Mouse (Mus musculus): ENCODE measurements around the gene Slc25a10. TPM values are rescaled to one million over a fixed set of nuclear protein-coding genes. Genes with fewer than 3 reads are reported as not detected.
"Not testable (repeated sequence)": the region's sequence is repeated elsewhere in the genome, so short reads cannot be mapped to it uniquely, and the experiment has no call there.

Gene Slc25a10
- total and polyA plus RNA-seq, 3 experiments: 103 to 400 (median 116) TPM

DNA sequence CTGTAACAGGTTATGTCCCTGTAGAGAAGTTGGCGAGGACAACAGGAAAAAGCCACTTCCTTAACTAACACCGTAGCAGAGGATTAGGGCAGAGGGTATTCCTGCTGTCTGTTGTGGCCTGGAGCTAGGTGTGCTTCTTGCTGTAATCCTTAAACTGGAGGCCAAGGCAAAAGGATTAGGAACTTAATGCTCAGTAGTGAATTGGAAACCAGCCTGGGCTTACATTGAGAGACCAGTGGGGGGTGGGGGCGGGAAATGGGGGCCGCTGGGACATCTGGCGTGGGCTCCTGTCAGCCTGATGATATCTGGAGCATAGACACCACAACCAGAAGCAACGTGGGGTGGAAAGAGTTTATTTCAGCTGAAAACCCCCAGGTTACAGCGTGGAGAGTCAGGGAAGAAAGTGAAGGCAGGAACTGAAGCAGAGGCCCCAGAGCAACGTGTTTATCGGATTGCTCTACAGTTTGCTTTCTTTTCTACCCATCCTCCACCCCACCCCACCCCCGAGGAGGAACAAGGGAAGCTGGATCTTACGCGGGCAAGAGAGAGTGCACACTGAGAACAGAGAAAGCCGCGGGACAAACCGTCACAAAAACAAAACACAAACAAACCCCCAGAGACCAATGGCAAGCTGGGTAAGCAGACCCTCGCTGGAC, 18.9 kb downstream of the Slc25a10 start:
- DNase-seq: no peak

DNA sequence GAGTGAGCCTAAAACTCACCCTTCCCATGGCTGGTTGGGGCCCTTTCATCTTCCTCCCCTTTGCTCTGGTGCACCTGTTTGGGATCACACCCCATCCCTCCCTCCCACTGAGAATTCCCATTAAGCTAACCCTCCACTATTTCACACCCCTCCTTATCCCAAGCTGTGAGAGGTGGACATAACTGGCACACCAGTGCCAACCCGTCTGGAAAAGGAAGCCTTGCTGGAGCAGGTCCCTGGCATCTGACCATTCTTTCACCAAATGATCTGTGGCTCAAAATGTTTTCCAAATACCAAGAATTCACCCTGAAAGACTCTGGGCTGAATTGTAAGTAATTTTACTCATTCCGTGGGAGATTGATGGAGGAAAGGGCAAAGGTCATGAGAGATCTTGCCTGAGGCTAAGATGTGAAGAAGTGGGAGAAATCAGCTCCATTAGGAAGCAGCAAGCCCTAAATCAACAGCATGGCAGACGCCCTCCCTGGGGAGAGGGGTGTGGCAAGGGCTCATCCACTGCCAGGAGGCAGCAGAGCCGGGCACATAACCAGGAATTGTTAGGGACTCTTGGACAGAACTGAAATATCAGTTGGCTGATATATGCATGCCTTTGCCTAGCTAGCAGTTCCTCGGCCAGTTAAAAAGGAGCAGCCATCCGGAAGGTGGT, 21.3 kb downstream of the Slc25a10 start:
- peak; percentile 30 for DNase-seq

DNA sequence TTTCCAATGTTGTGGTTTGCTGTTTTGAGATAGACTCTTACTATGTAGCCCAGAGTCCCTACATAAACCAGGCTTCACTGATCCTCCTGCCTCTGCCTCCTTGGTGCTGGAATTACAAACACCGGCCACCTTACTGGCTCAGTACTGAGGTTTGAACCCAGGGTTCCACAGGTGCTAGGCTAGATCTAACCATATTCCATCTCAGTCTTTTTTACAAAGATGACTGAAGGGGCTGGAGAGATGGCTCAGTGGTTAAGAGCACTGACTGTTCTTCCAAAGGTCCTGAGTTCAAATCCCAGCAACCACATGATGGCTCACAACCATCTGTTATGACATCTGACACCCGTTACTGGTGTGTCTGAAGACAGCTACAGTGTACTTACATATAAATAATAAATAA, 22.6 kb downstream of the Slc25a10 start:
- not testable (repeated sequence) for DNase-seq

DNA sequence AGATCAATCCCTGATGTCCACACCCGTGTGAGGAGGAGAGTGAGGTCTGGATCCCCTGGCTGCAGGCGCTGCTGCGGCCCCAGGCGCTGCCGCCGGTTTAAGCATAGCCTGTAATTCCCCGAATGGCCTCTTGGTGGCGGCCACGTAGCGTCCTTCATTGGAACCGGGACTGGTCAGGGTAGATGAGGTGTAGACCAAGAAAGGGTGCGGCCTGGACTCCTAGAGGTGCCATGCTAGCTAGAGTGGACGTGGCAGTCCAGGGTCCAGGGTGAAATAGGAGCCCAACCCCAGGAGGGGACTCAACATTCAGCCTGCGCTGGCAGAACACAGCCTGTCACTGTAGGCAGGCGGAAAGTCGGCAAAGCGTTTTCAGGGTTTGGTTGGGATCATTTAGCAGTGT, 24.0 kb downstream of the Slc25a10 start:
- DNase-seq: peak; percentile 89

DNA sequence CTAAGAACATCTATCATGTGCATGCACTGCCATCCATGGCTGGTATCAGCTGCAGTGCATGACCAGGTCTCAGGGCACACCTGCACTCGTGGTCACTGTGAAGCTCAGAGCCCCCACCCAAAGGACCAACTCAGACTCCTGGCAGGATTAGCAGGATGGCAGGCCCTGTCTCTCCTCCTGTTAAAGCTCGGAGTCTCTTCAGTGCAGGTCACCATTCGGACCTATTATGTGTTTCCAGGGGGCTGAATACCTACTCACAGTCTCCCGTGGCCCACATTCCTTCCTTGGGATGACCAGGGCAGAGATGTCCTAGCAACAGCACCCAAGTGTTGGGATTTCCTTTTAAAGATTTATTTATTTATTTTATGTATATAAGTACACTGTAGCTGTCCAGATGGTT, 25.5 kb downstream of the Slc25a10 start:
- DNase-seq: no peak

DNA sequence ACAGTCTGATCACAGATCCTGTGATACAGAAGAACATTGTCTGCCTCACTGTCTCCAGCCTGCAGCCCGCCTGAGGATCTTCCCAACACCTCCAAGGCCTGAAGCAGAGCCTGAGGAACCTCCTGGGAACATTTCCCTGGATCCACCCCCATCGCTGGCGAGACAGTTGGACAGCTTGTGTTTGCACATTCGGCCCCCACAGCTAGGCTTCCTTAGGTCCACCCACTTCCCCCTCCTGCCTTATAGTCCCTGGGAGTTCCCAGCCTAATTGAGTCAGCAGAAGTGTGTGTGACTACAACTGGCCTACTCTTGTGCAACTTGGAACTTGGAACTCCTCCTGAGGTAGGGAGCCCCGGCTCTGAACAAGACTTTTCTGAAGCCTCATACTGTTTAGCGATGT, 26.4 kb downstream of the Slc25a10 start:
- peak; percentile 52 for DNase-seq

DNA sequence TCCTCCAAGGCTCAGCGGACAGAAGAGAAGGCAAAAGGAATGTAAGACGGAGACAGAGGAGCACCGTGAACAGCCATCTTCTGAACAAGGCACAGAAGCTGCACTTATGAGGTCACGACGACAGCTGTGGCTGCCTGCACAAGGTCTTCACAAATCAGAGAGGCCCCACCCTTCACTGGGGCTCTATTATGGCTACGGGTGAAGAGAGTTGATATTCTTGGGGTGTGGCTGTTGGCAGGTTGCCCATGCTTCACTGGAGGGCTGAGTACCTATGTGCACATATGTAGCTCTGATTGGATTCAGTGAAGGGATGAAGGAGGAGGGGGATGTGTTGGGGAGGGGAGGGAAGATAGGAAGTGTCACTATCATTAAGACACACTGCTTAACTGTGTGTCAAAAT, 26.9 kb downstream of the Slc25a10 start:
- no peak for DNase-seq

DNA sequence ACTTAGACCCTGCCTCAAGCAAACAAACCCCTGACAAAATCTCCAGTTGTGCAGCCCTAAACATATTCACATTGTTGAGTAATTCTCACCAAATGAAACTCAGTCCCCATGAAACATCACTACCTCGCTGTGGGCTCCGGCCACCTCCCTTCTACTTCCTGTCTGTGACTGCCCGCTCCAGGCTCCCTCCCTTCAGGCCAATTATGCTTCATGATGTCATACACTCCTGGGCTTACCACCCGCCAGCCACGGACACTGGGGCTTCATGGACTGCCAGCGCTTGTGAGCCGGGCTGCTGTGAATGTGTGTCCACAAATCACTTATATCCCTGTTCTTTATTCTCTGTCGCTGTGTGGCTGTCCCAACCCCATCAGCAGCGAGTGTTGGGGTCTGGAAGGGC, 28.1 kb downstream of the Slc25a10 start:
- peak; percentile 52 for DNase-seq

DNA sequence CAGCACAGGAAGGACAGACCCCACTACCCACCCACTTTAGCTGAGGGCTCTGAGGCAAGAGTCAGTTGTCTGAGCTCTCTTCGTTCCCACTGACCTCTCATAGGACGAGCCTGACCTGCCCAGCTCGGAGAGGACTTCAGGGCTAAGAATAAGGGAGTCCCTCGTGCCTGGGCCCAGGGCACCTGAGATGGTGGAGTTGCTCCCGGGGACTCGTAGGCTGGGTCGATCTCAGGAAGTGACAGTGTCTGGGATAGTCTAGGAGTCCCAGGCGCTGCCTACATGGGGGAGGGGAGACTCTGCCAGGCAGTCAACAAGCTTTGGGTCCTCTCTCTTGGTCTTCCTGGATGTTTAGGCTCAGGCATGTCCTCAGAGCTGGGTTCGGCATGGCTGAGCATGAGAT, 28.9 kb downstream of the Slc25a10 start:
- DNase-seq: no peak

DNA sequence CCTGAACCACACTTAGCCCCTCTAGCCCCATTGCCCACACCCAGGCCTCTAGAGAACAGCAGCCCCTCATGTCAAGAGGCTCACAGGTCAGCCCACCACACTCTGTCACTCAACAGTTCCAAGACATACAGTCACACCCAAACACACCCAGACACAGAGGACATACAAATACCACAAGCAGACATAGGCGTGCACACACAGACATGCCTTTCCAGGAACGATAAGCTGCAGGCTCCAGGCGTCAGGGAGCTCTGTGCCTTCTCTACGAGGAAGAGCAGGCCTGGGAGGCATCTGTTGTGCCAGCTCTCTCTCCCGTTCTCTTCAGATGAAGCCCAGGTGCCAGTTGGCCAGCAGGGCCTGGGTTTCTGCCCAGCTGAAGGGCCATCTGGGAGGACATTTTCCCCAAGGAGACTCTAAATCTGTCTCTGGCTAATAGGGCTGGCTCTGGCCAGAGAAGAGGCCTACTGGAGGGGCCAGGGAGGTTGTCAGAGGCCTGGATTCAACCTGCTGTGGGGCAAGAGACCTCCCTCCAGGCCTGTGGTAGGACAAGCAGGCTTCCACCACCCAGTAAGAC, 29.4 kb downstream of the Slc25a10 start:
- peak; percentile 48 for DNase-seq

DNA sequence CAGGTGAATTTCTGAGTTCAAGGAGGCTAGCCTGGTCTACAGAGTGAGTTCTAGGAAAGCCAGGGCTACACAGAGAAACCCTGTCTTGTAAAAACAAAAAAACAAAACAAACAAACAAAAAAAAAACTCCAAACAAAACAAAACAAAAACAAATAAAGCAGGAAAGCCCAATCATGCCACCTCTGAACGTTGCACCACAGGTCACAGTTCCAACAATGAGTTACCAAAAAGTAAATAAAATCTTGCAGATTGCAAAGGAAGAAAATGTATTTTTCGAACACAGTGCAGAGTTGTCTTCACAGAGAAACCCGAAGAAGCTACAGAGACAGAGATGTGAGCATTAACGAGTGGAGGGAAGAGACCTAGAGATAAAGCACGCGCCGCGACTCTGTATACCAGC, 30.9 kb downstream of the Slc25a10 start:
- DNase-seq: no peak

DNA sequence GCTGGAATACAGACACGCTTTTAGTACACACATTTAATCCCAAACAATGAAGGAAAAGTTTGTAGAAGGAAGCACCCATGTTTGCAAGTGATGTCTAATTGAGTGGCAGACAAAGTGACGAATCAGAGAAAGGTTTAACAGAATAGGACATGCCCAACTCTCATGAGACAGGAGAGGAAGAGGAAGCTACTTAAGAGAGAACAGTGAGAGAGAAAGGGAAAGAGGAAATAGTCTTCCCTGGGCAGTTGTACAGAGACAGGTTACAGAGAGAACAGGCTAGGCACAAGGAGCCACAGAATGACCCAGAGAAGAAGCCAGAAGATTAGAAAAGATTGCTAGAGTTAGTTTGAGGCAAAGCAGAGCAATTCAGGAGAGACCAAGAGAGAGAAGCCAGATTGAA, 34.3 kb downstream of the Slc25a10 start:
- DNase-seq: no peak

DNA sequence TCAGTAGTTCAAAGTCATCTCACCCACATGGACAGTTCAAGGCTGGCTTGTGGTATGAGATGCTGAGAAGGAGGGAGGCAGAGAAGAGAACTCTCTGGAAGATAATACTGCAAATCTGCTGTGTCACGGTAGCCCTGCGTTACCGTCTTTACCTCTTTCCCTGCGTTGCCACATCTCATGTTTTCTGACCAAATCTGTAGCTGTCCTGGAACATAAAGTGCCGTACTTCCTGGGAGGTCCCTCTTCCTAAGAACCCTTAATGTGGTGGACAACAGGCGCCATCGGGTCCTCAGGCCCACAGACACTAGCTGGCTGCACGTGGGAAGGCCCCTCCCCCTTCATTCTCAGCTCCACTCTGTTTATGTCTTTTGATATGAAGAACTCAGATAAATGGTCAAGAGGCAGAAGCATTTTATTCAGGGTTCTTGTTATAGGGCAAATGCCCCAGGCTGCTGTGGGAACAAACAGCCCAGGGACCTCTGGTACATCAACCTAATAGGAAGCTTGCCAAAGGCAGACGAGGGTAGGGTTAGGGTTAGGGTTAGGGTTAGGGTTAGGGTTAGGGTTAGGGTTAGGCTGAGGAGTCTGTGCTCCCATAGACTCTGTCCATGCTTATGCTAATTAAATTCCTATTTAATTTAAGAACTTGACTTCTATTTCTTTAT, 36.2 kb downstream of the Slc25a10 start:
- DNase-seq: no peak

DNA sequence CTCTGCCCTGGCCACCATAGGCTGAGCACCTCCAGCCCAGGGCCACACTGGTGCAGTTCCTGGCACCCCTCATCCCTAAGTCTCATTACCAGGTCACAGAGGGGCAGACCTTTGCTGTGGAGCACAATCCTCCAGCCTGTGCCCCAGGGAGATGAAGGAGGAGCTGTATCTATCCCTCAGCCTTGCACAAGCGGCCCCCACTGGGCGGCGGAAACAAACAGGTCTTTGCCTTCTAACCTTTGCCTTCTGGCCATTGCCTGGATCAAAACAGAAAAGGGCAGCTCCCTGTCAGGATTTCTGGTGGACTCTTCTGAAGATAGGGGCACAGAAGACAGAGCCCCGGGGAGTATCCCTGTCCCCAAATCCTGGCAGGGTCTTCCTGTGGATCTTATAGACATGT, 37.3 kb downstream of the Slc25a10 start:
- no peak for DNase-seq

DNA sequence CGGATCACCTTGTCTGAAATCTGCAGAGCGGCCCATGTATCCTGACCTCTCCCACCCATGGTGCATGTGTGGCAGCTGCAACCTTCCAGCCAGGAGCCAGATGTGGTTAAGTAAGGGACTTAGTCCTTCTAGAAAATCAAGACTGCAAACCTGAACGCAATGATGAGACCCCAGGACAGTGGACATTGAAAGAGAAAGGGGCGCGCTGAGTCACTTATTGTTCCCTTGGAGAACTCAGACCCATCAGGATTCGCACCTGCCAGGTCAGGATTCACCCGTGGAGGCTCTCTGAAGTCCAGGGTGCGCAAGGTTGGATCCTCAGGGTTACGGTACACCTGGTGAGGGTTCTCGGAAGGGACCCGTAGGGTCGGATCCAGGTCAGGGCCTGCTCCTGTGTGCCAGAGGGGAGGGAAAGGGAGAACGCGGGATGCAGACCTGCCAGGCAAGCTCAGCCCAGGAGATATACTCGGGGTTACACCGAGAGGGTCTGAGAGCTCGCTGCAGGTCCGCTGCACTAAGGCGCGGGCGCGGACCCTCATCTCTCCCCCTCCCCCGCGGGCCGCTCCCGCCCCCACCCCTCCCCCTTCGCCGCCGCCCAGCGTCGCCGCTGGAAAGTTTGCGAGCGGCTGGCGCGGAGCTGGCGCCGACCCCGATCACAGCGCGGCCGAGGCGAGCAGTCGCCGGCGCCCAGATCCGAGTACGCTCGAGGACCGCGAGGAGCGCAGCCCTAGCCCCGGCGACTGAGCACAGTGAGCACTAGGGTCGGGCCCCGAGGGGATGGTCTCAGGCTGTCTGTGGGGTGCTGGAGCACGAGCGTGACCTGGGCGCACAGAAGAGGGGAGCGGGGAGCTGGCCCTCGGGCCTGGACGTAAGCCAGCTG, 38.7 kb downstream of the Slc25a10 start, which contains the start of gene Gcgr:
Gcgr (plus strand) TSS at position 615 of the 880 bp plus-strand sequence.
- DNase-seq: no peak

DNA sequence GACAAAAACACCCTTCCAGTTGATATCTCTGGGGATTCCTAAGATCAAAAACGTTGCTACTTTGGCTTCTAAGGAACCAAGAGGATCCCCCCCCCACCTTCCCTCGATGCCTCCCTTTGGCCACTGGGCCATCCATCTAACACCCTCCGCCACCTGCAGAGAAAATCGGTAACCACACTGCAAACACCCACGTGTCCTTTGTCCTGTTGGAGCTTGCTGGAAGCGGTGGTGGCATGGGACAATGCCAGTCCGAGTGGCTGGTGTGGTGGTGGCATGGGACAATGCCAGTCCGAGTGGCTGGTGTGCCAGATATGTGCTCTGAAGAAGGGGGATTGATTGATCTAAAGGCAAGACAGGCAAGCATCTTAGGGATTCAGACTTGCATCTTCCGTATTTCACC, 40.0 kb downstream of the Slc25a10 start:
- DNase-seq: no peak

DNA sequence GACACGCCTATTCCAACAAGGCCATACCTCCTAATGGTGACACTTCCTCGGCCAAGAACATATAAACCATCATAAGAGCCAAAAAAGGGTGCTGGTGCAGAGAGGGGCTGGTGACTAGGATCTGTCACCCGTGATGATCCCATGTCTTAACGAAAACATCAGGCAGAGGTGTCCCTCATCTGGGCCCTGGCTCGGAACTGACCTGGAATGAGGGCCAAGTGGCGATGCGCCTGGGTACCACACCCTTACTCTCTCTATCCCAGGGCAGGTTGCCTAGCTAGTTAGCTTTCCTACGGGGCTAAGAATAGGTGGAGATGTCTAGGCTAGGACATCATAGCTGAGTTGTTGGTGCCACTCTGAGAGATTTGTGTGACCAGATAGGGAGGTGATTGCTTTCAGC, 42.5 kb downstream of the Slc25a10 start:
- DNase-seq: no peak

DNA sequence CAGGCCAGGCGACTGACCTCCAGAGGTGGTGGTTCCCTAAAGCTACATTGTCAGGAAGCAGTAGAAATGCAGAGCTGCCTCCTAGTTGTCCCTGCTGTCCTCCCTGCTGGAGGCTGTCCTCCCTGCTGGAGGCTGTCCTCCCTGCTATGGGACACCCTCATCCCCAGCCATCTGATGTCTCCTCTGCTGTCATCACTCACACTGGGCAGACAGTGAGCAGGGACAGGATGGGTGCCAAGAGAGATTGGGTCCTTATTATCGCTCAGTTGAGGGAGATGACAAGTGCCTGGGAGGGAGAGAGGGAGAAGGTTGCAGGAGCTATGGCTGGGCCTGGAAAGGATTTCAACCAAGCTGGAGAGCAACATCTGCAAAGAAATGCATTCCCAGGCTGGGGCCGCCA, 43.5 kb downstream of the Slc25a10 start:
- DNase-seq: no peak

DNA sequence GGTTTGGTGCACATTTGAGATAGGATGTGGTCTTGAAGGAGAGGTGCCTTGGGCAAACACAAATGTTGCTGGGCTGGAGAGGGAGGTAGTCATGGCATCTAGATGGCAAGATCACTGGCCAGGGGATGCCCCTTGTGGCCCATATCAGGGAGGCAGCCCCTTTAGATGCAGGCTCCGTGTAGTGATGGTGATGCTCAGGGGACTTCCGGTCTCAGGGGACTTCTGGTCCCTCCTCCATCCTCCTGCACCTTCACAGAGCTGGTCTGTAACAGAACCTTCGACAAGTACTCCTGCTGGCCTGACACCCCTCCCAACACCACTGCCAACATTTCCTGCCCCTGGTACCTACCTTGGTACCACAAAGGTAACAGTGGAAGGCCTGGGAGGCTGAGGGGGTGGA, 44.2 kb downstream of the Slc25a10 start:
- no peak for DNase-seq

DNA sequence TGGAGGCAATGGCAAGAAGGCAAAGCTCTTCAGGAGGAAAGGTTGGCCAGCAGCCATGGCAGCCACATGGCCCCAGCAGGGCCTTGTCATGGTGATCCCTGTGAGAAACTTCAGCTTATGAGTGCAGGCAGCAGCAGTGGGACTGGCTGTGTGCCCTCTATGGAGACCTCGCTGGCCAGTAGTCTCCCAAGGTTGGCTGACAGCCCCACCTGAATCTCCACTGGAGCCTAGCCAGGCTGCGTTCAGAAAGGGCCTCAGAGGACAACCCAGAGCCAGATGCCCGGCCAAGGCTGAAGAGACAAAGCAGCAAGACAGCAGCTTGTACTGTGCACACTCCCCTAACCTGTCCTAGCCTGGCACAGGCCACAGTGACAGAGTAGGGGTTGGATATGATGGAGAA, 46.8 kb downstream of the Slc25a10 start:
- DNase-seq: peak; percentile 75

DNA sequence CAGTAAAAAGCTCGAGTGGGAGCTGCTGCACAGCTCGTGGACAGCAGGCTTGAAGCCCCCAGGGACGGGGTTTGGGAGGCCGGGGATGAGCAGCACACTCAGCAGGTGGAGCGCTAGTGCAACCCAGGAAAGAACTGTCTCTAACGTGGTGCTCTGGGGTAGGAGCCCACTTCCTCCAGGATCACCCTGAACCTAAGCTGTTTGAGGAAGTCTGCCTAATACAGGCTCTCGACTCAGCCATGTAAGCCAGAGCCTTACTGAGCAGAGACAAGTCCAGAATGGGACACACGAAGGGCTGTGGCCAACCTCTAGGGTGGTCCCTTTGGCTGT, 47.3 kb downstream of the Slc25a10 start:
- DNase-seq: no peak

Measured in adrenal gland, adult 2 months (tissue).